Mouse (Mus musculus): Measurements from ENCODE around the gene Wwox.

Wwox gene

GRCm38 (mm10) chr8:115063623-115064022 lies 624.2 kb downstream of the Wwox start:
- DNase-seq = no peak

- no peak for DNase-seq
Observed at GRCm38 (mm10) chr8:115064691-115065090, 625.2 kb downstream of the Wwox start.

- DNase-seq = no peak
Observed at GRCm38 (mm10) chr8:115065386-115065785, 625.9 kb downstream of the Wwox start.

- no peak for DNase-seq
Observed at GRCm38 (mm10) chr8:115066550-115067058, 627.1 kb downstream of the Wwox start.

DNA sequence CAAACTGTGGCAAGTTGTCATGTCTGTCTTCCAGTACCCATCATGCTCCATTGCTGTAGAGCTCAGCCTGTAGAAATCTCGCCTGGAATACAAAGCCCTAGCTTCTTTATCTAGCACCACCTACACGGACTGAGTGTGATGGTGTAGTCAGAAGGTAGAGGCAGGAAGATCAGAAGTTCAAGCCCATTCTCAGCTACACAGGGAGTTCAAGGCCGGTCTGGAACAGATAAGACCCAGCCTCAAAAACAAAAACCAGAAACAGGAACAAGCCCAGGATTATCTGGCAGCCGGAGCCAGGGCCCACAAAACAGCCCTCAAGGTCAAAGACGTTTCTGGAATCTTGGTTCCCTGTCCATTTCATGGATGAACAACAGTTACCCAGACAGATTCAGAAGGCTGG lies 629.3 kb downstream of the Wwox start:
- DNase-seq = no peak

DNA sequence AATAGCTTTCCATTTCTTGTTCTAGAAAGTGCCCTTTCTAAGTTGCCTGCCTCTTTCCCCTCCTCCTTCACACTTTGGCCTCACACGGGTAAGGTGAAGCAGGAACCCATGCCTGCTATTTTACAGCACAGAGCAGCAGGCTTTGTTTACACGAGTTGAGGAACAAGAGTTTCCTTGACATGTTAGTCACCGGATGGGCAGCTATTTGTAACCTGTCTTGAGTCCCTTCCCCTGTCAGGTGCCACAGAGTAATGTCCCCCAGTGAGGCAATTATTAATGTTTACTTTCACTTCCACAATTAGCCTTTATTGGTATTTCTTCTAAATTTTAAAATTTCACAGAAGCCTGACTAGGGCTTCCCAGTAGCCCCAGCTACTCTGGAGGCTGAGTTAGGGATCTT lies 630.8 kb downstream of the Wwox start:
- no peak for DNase-seq

- DNase-seq = no peak
Observed at GRCm38 (mm10) chr8:115071231-115071630, 631.8 kb downstream of the Wwox start.

- no peak for DNase-seq
Observed at GRCm38 (mm10) chr8:115078296-115078695, 638.8 kb downstream of the Wwox start.

DNA sequence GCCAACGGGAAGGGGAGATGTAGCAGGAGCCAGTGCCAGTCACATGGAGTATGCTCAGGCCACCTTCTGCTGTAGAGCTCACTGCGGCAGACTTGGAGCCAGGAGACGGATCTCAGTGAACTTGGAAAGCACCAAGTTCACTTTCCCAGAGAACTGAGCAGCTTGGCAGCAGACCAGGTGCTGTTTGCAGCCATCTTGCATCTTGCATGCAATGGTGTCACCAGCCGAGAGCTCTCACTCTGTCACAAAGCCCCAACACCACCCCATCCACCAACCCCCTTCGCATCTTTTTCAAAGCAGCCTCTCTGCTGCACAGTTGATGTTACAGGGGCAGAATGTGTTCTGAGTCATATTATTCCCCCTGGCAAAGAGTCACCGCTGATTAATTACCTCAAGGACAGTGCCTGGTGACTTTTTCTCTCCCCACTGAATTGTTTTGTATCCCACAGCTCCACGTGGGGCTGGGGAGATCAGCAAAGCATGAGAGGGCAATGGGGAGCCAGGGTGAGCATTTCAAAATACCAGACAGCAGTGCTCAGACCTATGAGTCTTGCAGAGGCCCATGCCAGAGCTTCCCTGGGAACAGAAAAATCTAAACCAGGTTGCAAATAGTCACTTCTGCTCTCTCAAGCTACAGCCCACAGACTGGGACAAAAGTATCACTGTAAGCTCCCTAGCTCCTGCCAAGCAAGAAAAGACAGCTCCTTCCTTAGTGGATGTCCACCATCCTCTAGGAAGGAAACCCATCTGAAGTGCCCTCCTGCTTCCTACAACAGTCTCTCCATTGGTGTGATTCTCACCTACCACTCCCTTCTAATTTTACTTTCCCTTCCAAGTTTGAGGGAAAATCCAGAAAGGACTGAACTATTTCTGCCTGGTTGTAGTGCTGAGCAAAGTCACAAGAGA lies 642.1 kb downstream of the Wwox start:
- no peak for DNase-seq

- DNase-seq = no peak
Observed at GRCm38 (mm10) chr8:115088162-115088561, 648.7 kb downstream of the Wwox start.

DNA sequence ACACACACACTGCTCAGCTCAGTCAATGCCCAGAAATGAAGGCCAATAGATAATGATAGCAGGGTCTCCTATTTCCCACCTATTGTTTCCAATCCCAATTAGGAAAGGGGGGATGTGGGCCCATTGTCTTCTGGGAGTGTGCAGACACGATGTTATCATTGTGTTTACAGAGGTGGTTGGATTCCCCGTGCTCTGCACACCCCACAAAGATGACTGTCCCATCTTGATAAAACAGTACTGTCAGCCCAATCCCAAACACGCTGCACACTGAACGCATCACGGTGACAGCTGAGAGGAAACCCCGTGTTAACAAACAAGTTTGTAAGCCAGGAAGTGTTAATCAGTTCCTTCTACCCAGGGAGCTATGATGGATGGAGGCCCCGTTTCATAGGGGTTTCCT lies 650.3 kb downstream of the Wwox start:
- no peak for DNase-seq

GRCm38 (mm10) chr8:115090202-115090601 lies 650.7 kb downstream of the Wwox start:
- DNase-seq = no peak

GRCm38 (mm10) chr8:115095548-115095947 lies 656.1 kb downstream of the Wwox start:
- DNase-seq = peak; percentile 55

DNA sequence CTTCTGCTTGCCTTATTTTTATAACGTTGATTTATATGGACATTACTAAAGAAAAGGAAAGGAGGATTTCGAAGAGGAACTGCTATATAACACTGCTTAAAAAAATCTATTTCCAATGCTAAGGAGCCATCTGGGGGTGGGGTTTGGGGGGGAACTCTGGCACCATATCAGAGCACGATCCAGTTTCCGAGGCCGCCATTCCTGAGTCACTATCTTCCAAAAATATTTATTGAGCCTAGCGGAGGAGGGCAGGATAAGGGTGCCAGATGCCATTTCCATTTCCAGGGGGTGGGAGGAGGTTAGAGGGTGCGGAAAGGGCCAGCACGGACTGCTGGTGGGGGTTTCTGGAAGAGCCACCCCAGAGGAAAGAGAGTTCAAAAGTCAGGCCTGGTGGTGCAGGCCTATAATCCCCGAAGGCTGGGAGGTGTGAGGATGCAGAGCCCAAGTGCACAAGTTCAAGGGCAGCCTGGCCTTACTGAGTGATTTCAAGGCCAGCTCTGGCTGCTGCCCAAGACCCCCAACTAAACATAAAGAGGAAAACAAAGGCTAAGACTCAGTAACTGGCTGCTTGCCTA lies 658.6 kb downstream of the Wwox start:
- no peak for DNase-seq

DNA sequence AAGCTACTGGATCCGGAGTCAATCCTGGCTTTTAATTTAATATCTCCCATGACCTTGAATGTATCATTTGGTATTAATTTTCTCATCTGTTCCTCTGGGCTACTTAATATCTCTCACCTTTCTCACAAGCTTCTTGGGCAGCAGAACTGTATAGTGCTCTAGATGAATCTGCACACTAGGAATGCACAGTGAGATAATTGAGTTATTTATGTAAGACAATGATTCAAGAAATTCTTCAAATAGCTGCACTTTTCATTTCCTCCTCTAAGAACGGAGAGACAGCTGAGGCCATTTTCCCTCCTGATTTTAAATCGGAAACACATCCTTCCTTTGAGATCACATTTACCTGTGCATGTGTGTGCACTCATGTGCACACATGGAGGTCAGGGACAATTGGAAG lies 669.9 kb downstream of the Wwox start:
- no peak for DNase-seq

- DNase-seq = peak; percentile 45
Observed at GRCm38 (mm10) chr8:115110423-115110822, 671.0 kb downstream of the Wwox start.

- no peak for DNase-seq
Observed at GRCm38 (mm10) chr8:115112062-115112461, 672.6 kb downstream of the Wwox start.

DNA sequence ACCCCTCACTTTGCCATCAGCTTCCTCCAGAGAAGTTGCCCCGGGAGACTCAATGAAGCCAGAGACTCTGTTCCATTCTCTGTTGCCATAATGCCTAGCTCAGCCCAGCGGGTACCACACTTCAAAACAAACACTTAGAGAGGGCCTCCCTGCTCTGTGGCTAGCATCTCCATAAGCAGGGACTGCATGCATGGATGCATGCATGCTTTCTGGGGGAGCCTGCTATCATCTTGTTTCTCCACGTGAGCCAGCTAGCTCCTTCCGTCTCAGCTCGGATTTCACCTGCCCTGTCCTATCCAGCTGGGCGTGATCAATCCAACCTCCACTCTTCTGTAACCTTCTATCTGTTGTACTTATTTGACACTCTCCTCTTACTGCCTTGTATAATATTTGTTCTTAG lies 675.0 kb downstream of the Wwox start:
- no peak for DNase-seq

GRCm38 (mm10) chr8:115126081-115126480 lies 686.6 kb downstream of the Wwox start:
- DNase-seq = no peak

- DNase-seq = no peak
Observed at GRCm38 (mm10) chr8:115126674-115127073, 687.2 kb downstream of the Wwox start.

GRCm38 (mm10) chr8:115129307-115129706 lies 689.9 kb downstream of the Wwox start:
- DNase-seq = no peak

- DNase-seq = no peak
Observed at GRCm38 (mm10) chr8:115133119-115133518, 693.7 kb downstream of the Wwox start.

DNA sequence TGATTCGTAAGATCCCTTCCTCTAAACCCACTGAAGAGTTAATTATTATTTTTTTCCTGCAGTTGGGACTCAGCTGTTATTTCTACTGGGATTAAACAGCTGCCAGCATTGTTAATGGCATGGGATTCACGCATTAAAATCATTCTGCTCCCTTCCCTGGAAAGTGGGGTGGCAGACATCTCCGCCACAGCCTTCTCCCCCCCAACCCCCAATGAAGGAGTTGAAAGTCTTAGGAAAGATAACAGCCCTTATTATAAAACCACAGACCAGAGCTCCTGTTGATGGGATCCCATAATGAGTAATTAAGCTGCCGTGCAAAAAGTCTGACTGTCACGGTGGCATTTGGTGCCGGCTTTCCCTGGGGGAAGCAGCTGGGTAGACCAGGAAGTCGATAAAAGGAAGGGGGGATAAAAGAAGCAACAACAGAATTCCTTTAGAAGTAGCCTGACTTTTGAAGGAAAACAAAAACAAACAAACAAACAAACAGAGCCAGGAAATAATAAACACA lies 694.3 kb downstream of the Wwox start:
- DNase-seq = no peak

DNA sequence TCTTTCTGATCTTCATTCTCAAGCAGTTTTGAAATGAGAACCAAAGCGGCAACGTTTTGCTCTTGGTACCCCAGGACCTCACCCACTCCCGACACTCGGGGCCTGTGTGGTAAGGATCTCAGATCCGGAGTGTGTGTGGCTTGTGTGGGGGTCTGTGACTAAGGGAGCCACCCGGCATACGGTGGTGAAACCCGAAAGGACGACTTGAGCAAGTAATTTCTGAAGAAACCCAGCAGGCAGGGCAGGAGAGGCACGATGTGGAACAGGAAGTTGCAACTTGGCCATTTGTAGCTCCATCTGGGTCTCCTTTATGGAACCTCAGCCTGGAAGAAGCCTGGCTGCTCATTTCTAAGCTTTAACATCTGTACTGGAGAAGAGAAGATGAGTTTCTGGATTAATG lies 697.4 kb downstream of the Wwox start:
- DNase-seq = no peak

All from thymus, postnatal 25 days (tissue).